Mouse (Mus musculus) kidney, embryonic 15.5 days (tissue): ENCODE measurements at regions not wholly inside any gene's neighbourhood (a gene's known extent, or its start where the extent isn't known, plus 50 kb on each side); places are given as distances from the start of the nearest gene placed in this dataset.

Experiments used
- ATAC-seq: fragments of 200-750 bp; cut with Nextera tagmentation; replicated peaks from 2 replicates; pipeline ENCODE4 v1.8.0; 2017; ENCODE audit warnings: moderate TSS enrichment; ENCODE audit not compliant: low FRiP score
- H3K27ac ChIP-seq: fragments of 300-500 bp; sonication (generic); 2 replicates; pipeline ENCODE4 v1.5.1; 2015; ENCODE audit warnings: mild to moderate bottlenecking, inconsistent platforms
- H3K27me3 ChIP-seq: fragments of 300-500 bp; sonication (generic); 2 replicates; pipeline ENCODE4 v1.6.1; 2015; ENCODE audit warnings: inconsistent platforms
- H3K36me3 ChIP-seq: fragments of 300-500 bp; sonication (generic); 2 replicates; pipeline ENCODE4 v1.6.1; 2015; ENCODE audit warnings: inconsistent platforms
- H3K4me1 ChIP-seq: fragments of 300-500 bp; sonication (generic); 2 replicates; pipeline ENCODE4 v1.6.1; 2015; ENCODE audit warnings: inconsistent platforms
- H3K4me2 ChIP-seq: fragments of 300-500 bp; sonication (generic); 2 replicates; pipeline ENCODE4 v1.6.1; 2015; ENCODE audit warnings: moderate library complexity, mild to moderate bottlenecking, inconsistent platforms
- H3K4me3 ChIP-seq: fragments of 300-500 bp; sonication (generic); replicated peaks from 2 replicates; pipeline ENCODE4 v1.5.1; 2015; ENCODE audit warnings: mild to moderate bottlenecking, inconsistent platforms
- H3K9ac ChIP-seq: fragments of 300-500 bp; sonication (generic); 2 replicates; pipeline ENCODE4 v1.6.1; 2015; ENCODE audit warnings: mild to moderate bottlenecking, inconsistent platforms
- H3K9me3 ChIP-seq: fragments of 300-500 bp; sonication (generic); replicated peaks from 2 replicates; pipeline ENCODE4 v1.6.1; 2016; ENCODE audit warnings: inconsistent platforms
- WGBS: fragments of 180-500 bp; shearing (Covaris S2); methylation state at CpG from one replicate; pipeline ENCODE4 v1.1.7; 2015; ENCODE audit warnings: mixed read lengths; 5-methylcytosine and 5-hydroxymethylcytosine counted together

DNA sequence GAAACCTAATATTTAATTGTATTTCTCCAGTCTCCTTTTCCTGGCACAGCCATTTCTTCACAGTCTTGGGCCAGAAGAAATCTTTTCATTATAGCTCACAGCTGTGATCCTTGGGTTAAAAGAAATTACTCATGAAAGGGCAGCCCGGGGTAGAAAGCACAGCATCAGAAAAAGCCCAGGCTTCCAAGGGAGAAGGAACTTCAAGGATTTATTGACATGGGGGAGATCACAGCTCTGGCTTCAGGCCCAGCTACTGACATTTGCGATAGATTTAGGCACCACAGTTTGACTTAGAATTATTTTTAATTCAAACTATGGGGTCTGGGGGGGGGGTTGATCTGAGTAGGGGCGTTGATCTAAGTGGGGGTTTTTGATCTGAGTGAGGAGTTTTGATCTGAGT lies 291.3 kb downstream of the Gm9195 start:
- WGBS, result 52% methylated on average over 3 of the region's 3 CpGs

DNA sequence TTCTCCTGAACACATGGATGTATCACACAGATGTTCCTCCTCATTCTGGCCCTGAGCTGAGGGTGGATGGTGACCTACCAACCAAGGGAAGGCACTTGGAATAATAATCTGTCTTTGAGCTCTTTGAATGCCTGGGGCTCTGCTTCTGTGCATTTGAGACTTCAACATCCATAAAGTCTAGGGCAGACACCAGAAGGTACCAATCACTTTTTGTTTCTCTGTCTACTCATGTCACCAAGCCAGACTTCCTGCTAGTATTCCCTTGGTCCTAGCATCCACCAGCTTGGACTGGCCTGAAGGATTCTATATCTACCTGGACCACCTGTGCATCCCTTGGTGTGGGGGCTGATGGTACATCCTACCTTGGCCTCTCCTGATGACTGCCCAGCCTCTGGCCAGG lies 291.7 kb downstream of the Gm9195 start:
- Histone ChIP-seq H3K9me3 (no peaks in the 10 kb centered on the region), H3K4me3 (no peak overlapping the region), H3K27ac (peak overlapping the region; percentile 65), H3K4me1 (peaks cover 4% of the 10 kb centered on the region), H3K9ac (no peak overlapping the region), H3K36me3 (no peaks in the 10 kb centered on the region), H3K27me3 (no peaks in the 10 kb centered on the region), H3K4me2 (no peak overlapping the region)
- peak; percentile 60 for ATAC-seq

More for the DNA sequence above, 291.3 kb downstream of the Gm9195 start:
- H3K36me3 ChIP-seq, result no peaks in the 10 kb centered on the region
- peaks cover 4% of the 10 kb centered on the region for H3K4me1 ChIP-seq
- H3K27me3 ChIP-seq, result no peaks in the 10 kb centered on the region
- H3K9me3 ChIP-seq, result no peaks in the 10 kb centered on the region
- ATAC-seq, result peak; percentile 73
- H3K4me2 ChIP-seq, result no peak overlapping the region
- H3K27ac ChIP-seq, result peak overlapping the region; percentile 65
- no peak overlapping the region for H3K9ac ChIP-seq
- H3K4me3 ChIP-seq, result no peak overlapping the region

DNA sequence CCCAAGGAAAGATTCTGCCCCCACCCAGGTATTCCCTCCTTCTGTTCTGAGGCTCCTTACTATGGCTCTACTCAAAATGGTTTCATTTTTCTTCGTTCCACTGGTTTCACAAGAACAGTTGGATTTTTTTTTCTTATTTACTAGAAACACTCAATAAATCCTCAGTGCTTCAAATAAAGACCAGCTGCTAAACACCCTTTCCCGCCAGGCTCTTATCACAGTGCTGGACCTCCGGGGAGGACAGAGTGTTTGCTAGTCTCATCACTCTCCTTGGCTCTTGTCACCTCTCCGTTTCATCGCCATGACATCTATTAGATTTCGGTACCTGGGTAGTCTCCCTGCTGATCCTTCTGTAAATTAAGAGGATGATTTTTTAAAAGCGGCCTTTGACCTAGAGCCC lies 293.7 kb downstream of the Gm9195 start:
- Histone ChIP-seq H3K4me3 (no peak overlapping the region), H3K9me3 (no peaks in the 10 kb centered on the region), H3K36me3 (no peaks in the 10 kb centered on the region), H3K9ac (no peak overlapping the region), H3K27ac (peak overlapping the region; percentile 51; the same call in 1 of the 2 replicates), H3K4me2 (no peak overlapping the region), H3K27me3 (no peaks in the 10 kb centered on the region), H3K4me1 (peaks cover 4% of the 10 kb centered on the region)
- WGBS, result 38% methylated on average over 7 of the region's 7 CpGs
- no peak for ATAC-seq

DNA sequence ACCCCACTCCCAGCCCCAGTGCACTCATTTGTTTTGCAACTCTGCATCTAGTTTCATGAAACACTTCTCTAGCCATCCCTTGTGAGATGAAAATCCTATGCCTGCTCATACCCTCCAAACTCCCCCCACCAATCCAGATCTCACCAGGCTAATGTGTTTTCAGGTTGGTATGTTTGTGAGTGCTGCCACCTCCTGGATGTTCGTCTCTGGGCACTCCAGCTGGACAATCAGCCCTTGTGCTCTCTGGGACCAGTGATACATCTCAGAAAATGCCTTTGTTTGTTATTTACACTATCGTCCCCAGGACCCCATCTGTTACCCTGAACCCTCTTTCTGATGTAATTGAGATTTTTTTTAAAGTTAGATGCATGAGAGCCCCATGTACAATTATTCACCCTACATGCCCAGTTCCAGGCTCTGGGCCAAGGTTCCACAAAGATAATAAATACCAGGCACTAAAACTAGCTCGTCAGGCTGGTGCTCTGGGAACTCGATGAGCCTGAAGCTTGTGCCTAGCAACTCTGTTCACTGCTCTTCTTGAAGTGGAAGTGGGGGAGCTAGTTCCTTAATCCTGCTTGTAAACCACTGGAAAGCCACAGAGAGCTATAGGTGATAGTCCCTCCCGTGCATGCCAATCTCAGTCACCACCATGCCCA lies 304.2 kb downstream of the Gm9195 start:
- Histone ChIP-seq H3K4me1 (no peaks in the 10 kb centered on the region), H3K9me3 (no peaks in the 10 kb centered on the region), H3K9ac (no peak overlapping the region), H3K27ac (no peak overlapping the region), H3K4me2 (no peak overlapping the region), H3K36me3 (no peaks in the 10 kb centered on the region), H3K4me3 (no peak overlapping the region), H3K27me3 (no peaks in the 10 kb centered on the region)
- 28% methylated on average over 5 of the region's 5 CpGs for WGBS
- no peak for ATAC-seq

DNA sequence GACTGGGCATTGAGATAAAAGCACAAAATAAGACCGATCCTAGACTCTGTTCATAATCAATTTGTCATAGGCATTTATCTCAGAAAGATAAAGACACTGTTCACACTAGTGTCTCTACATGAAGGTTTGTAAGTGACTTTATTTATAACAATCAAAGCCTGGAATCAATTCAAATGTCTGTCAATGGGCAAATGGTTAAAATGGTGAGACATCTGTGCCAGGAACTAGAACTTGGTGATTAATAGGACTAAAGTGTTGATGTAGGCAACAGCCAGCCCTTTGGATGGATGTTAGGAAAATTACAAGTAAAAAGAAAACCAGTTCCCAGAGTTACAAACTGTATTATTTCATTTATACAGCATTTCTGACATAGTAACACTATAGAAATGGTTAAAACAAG lies 315.9 kb downstream of the Gm9195 start:
- 95% methylated on average over 1 of the region's 1 CpGs for WGBS
- Histone ChIP-seq H3K4me1 (0 out of 2 replicates have a peak, but pooled peaks cover 3% of the 10 kb centered on the region), H3K9ac (no peak overlapping the region), H3K4me2 (no peak overlapping the region), H3K36me3 (no peaks in the 10 kb centered on the region), H3K9me3 (no peaks in the 10 kb centered on the region), H3K27ac (no peak overlapping the region), H3K27me3 (no peaks in the 10 kb centered on the region), H3K4me3 (no peak overlapping the region)
- no peak for ATAC-seq

DNA sequence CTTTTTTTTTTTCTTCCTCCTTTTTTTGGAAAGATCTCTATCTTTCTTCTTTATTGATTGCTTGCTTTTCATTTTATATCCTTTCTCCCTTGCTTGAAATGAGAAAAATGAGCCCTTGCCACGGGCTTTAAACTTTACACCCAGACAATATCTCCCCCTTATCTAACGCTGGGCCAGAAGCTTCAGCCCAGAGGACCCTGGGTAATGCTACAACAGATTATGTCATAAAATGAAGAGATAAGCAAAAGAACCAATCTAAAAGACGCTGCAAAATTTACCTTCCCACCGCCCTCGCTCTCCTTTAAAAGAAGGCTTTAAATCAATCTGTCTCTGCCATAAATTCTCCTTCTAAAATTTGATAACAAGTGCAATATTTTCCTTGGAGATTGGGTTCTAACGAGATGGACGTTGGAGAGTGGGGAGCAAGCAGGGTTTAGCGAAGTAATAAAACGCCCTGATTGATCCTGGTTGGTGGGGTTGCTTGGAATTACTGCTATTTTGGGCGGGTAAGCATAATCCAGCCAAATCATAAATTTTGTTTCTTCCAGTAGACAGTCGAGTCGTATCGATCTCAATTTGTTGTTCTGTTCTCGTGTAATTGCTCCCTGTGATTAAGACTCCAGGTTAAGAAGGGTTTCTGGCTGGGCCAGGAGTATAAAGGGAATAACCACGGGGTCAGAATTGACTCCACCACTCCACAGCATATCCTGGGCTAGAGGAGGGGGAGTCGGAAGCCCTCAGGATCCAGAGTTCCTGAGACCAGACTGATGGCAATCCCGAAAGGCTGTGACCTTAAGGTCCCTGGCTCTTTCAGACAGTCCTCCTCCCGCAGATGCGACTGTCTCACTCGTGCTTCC lies 318.9 kb downstream of the Gm9195 start:
- H3K4me1 ChIP-seq, result 0 out of 2 replicates have a peak, but pooled peaks cover 6% of the 10 kb centered on the region
- no peak overlapping the region for H3K27ac ChIP-seq
- no peak overlapping the region for H3K9ac ChIP-seq
- H3K9me3 ChIP-seq, result no peaks in the 10 kb centered on the region
- no peak overlapping the region for H3K4me2 ChIP-seq
- H3K36me3 ChIP-seq, result no peaks in the 10 kb centered on the region
- ATAC-seq, result no peak
- H3K4me3 ChIP-seq, result no peak overlapping the region
- 28% methylated on average over 20 of the region's 20 CpGs for WGBS
- H3K27me3 ChIP-seq, result no peaks in the 10 kb centered on the region

DNA sequence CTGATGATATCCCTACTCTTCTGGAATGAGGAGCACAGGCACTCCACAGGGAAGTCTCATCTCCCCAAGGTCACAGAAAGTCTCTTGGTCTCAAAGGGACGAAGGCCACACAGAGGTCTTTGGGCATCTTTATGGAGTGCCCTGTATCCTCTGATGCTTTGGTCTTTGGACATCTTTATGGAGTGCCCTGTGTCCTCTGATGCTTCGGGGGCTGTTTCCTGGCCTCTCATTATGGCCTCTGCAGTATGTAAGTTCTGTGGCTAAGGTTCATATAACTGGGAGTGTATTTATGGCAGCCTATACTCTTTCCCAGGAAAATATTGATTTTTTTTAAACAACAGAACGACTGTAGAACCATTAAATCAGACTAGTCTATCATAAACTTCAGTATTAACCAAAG lies 319.9 kb downstream of the Gm9195 start:
- Histone ChIP-seq H3K36me3 (no peaks in the 10 kb centered on the region), H3K9me3 (no peaks in the 10 kb centered on the region), H3K4me3 (no peak overlapping the region), H3K4me1 (0 out of 2 replicates have a peak, but pooled peaks cover 6% of the 10 kb centered on the region), H3K27ac (no peak overlapping the region), H3K4me2 (no peak overlapping the region), H3K9ac (no peak overlapping the region), H3K27me3 (no peaks in the 10 kb centered on the region)
- 32% methylated on average over 3 of the region's 3 CpGs for WGBS
- ATAC-seq, result no peak

DNA sequence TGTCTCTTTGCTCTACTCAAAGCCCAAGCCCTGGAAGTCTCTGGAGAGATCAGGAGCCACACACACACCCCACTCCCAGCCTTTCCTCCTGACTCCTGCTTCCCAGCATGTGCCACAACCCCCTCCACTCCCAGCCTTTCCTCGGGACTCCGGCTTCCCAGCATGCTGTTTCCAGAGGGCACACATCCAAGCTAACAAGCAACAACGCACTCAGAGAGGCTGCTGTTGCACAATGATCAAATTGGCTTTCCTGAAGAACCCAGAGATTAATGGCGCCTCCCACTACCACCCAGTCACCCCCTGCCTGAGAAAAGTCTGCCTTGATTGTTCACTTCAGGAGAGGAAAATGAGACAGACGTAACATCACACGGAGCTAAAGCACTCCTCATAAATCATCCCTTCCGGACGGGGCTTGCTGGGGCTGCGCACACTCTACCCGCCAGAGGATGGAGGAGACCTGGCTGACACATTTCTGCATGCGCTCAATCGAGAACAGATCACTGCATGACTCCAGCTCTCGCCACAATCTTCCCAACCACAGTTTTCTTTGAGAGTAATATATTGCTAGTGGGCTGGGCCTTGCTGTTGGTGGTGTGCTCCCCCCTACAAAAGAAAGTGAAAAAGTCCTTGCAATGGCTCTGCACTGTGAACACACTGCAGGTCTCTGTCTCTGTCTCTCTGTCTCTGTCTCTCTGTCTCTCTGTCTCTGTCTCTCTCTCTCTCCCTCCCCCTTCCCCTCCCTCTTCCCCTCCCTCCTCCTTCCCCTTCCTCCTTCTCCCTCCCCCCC lies 332.9 kb downstream of the Gm9195 start:
- peak overlapping the region; percentile 17 for H3K4me3 ChIP-seq
- peak; percentile 90 for ATAC-seq
- no peak overlapping the region for H3K9ac ChIP-seq

DNA sequence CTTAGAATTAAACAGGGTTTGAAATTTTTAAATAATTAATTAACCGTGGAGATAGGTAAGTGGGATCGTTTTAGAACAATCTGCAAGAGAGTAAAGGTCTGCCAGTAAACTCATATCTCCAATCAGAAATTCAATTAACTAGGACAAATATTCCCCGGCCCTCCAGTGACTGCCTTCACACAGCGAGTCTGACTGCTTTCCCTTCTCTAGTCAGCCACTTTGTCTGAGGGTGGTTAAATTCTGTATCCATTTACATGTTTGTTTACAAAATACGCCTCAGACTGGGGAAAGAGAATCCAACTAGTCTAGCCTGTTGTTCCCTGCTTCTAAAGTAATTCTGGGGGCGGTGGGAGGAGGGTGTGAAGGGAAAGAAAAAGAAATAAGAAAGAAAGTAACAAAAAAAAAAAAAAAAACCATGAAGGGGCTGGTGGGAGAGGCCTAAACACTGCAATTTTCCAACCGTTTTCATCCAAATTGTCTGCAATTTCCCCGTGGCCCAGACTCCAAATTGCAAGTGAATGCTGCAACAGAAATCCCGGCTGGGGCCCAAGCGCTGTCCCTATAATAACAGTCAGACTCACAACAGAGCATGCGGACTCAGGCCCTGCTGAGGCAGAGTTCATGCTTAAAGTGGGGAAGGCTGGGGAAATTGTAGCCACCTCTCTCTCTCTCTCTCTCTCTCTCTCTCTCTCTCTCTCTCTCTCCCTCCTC lies 336.3 kb downstream of the Gm9195 start:
- no peak for ATAC-seq
- no peak overlapping the region for H3K9ac ChIP-seq
- no peaks in the 10 kb centered on the region for H3K9me3 ChIP-seq
- WGBS, result 41% methylated on average over 11 of the region's 11 CpGs
- H3K27ac ChIP-seq, result no peak overlapping the region
- H3K27me3 ChIP-seq, result no peaks in the 10 kb centered on the region
- H3K4me1 ChIP-seq, result peaks cover 11% of the 10 kb centered on the region
- H3K4me2 ChIP-seq, result no peak overlapping the region
- no peak overlapping the region for H3K4me3 ChIP-seq
- H3K36me3 ChIP-seq, result no peaks in the 10 kb centered on the region

More for the DNA sequence above, 332.9 kb downstream of the Gm9195 start:
- WGBS, result 4% methylated on average over 13 of the region's 13 CpGs
- no peaks in the 10 kb centered on the region for H3K9me3 ChIP-seq
- peaks cover 11% of the 10 kb centered on the region for H3K4me1 ChIP-seq
- peak overlapping the region; percentile 45; the same call in 1 of the 2 replicates for H3K27ac ChIP-seq
- peak overlapping the region; percentile 55 for H3K4me2 ChIP-seq
- no peaks in the 10 kb centered on the region for H3K27me3 ChIP-seq
- no peaks in the 10 kb centered on the region for H3K36me3 ChIP-seq

DNA sequence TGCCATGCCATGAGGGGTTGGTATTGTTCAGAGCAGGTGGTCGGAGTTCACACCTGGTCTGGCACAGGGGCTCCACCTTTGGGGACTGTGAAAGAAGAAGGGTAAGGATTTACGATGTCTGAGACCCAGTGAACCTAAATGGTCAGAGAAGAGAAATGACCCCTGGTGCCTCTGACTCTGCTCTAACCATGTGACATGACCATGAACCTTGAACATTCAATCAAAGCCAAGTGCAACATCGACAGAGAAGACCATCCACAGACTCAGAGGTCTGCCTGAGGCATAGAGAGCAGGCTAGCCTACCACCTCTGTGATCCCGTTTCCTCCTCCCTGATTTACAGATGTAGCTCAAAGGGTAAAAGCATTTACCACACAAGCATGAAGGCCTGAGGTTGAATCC lies 340.0 kb downstream of the Gm9195 start:
- H3K36me3 ChIP-seq, result no peaks in the 10 kb centered on the region
- ATAC-seq, result no peak
- H3K27me3 ChIP-seq, result no peaks in the 10 kb centered on the region
- H3K4me3 ChIP-seq, result no peak overlapping the region
- no peaks in the 10 kb centered on the region for H3K4me1 ChIP-seq
- H3K9me3 ChIP-seq, result no peaks in the 10 kb centered on the region
- 48% methylated on average over 4 of the region's 4 CpGs for WGBS
- no peak overlapping the region for H3K9ac ChIP-seq
- no peak overlapping the region for H3K27ac ChIP-seq
- no peak overlapping the region for H3K4me2 ChIP-seq

DNA sequence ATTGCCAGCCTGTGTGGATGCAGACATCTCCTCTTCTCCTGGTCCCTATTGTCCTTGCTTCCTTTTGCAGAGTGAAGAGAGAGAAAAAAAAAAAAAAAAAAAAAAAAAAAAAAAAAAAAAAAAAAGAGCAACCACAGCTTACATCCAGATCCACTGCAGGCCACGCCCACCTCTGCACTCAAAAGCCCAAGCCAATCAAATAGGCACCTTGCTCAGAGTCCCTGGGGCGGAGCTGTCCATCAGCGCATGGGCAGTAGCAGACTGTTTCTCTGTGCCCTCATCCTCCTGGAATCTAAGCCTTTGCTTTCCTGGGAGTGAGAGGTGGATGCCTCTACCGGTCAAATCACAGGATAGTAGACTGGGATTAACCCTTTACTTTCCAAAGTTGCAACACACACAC lies 342.2 kb downstream of the Gm9195 start:
- no peak overlapping the region for H3K4me3 ChIP-seq
- ATAC-seq, result peak; percentile 56; the same call in 1 of the 2 replicates
- no peak overlapping the region for H3K4me2 ChIP-seq
- H3K9me3 ChIP-seq, result no peaks in the 10 kb centered on the region
- no peak overlapping the region for H3K9ac ChIP-seq
- H3K4me1 ChIP-seq, result no peaks in the 10 kb centered on the region
- no peaks in the 10 kb centered on the region for H3K27me3 ChIP-seq
- H3K36me3 ChIP-seq, result no peaks in the 10 kb centered on the region
- H3K27ac ChIP-seq, result no peak overlapping the region
- 23% methylated on average over 4 of the region's 4 CpGs for WGBS
